Mouse (Mus musculus): Measurements from ENCODE around the gene Klhl40. TPM values are rescaled to one million over a fixed set of nuclear protein-coding genes. Genes with fewer than 3 reads are reported as not detected.

Klhl40 gene
- polyA plus RNA-seq, 1 experiment from 2014 or later: 0.15 TPM

DNA sequence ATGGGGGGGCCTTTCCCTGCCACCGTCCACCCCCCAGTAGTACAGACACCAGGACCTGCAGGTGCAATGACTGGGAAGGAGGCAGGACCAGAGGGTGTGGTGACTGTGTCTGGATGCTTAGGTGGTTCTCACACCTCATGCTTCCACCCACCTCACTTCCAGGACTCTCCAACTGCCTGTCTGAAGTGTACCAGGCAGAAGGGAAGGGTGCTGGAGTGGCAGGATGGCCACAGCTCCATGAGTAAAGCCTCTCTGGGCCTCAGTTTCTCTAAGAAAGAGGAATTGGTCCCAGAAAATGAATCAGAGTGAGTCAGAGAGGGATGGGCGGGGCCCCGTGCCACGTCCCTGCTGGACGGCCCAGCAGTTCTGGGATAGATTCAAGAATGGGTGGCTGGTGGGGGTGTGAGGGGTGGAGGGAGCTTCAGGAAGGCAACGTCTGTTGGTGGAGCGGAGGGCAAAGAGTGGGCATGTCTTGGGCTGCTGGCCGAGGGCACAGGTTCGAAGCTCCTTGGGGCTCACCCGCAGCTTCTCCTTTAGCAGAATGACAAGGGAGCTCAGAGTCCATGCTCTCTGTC lies 16.2 kb upstream of the Klhl40 start:
- Histone ChIP-seq H3K36me3 (peaks cover 53% of the 10 kb centered on the region), H3K27ac (replicated peaks) (peak overlapping the region; percentile 97)
- 70% methylated on average over 10 of the region's 10 CpGs for WGBS

GRCm38 (mm10) chr9:121761787-121762186 lies 15.6 kb upstream of the Klhl40 start:
- no peaks in the 10 kb centered on the region for H3K9me3 ChIP-seq (replicated peaks)
- H3K4me1 ChIP-seq: peaks cover 48% of the 10 kb centered on the region
- H3K27me3 ChIP-seq (ENCODE audit: low read depth, poor library complexity, severe bottlenecking): no peaks in the 10 kb centered on the region
- no peak for DNase-seq (ENCODE audit: low spot score)
- no peak overlapping the region for H3K4me3 ChIP-seq
- WGBS: 76% methylated on average over 8 of the region's 8 CpGs
- peak overlapping the region; percentile 97 for H3K27ac ChIP-seq (replicated peaks)
- peaks cover 53% of the 10 kb centered on the region for H3K36me3 ChIP-seq

More for the DNA sequence above, 16.2 kb upstream of the Klhl40 start:
- peaks cover 48% of the 10 kb centered on the region for H3K4me1 ChIP-seq
- no peaks in the 10 kb centered on the region for H3K9me3 ChIP-seq (replicated peaks)
- DNase-seq (ENCODE audit: low spot score): no peak
- H3K4me3 ChIP-seq: peak overlapping the region; percentile 75
- no peaks in the 10 kb centered on the region for H3K27me3 ChIP-seq (ENCODE audit: low read depth, poor library complexity, severe bottlenecking)

DNA sequence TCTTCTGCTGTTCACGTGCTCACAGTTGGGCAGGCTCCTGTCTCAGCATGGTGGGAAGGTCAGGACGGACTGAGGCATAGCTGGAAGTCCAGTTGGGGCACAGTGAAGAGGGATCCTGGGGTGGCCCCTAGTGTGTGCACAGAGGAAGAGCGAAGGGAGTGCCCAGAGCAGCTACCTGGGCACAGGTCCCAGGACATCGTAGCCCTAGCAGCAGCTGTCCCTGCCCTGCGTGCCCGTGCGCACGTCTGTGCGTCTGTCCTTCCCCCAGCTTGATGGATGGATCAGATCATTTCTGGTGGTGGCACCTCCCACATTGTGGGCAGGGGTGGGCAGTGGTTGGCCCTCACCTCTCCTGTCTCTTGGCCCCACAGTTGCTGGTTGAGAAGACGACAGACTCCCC lies 15.2 kb upstream of the Klhl40 start:
- 93% methylated on average over 10 of the region's 10 CpGs for WGBS
- Histone ChIP-seq H3K4me3 (no peak overlapping the region), H3K27ac (replicated peaks) (peak overlapping the region; percentile 97; the same call in 1 of the 2 replicates), H3K9me3 (replicated peaks) (no peaks in the 10 kb centered on the region), H3K36me3 (peaks cover 55% of the 10 kb centered on the region), H3K27me3 (ENCODE audit: low read depth, poor library complexity, severe bottlenecking) (no peaks in the 10 kb centered on the region), H3K4me1 (peaks cover 48% of the 10 kb centered on the region)
- DNase-seq (ENCODE audit: low spot score): no peak

DNA sequence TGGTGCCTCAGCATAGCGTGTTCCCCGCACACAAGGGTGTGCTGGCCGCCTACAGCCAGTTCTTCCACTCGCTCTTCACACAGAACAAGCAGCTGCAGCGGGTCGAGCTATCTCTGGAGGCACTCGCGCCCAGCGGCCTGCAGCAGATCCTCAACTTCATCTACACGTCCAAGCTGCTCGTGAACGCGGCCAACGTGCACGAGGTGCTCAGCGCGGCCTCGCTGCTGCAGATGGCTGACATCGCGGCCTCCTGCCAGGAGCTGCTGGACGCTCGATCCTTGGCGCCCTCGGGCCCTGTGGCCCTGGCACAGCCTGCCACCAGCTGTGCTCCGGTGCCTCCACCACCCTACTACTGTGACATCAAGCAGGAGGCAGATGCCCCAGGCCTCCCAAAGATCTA lies 14.6 kb upstream of the Klhl40 start:
- Histone ChIP-seq H3K9me3 (replicated peaks) (no peaks in the 10 kb centered on the region), H3K36me3 (peaks cover 60% of the 10 kb centered on the region), H3K27me3 (ENCODE audit: low read depth, poor library complexity, severe bottlenecking) (no peaks in the 10 kb centered on the region), H3K27ac (replicated peaks) (no peak overlapping the region), H3K4me3 (no peak overlapping the region), H3K4me1 (peaks cover 45% of the 10 kb centered on the region)
- DNase-seq (ENCODE audit: low spot score): no peak
- 91% methylated on average over 25 of the region's 25 CpGs for WGBS

DNA sequence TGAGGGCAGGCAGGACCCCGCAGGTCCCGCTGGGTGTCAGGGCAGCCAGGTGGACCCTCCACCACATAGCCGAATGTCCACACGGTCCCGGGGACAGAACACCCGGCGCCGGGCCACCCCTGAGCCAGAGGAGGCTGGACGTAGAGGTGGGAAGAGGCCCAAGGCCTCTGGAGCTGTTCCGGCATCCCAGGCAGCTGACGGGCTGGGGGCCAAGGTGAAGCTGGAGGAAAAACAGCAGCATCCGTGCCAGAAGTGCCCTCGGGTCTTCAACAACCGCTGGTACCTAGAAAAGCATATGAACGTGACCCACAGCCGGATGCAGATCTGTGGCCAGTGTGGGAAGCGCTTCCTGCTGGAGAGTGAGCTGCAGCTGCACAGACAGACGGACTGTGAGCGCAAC lies 13.7 kb upstream of the Klhl40 start:
- Histone ChIP-seq H3K4me1 (peaks cover 35% of the 10 kb centered on the region), H3K27me3 (ENCODE audit: low read depth, poor library complexity, severe bottlenecking) (no peaks in the 10 kb centered on the region), H3K36me3 (peaks cover 70% of the 10 kb centered on the region), H3K4me3 (no peak overlapping the region), H3K27ac (replicated peaks) (no peak overlapping the region), H3K9me3 (replicated peaks) (no peaks in the 10 kb centered on the region)
- 94% methylated on average over 19 of the region's 19 CpGs for WGBS
- DNase-seq (ENCODE audit: low spot score): no peak

DNA sequence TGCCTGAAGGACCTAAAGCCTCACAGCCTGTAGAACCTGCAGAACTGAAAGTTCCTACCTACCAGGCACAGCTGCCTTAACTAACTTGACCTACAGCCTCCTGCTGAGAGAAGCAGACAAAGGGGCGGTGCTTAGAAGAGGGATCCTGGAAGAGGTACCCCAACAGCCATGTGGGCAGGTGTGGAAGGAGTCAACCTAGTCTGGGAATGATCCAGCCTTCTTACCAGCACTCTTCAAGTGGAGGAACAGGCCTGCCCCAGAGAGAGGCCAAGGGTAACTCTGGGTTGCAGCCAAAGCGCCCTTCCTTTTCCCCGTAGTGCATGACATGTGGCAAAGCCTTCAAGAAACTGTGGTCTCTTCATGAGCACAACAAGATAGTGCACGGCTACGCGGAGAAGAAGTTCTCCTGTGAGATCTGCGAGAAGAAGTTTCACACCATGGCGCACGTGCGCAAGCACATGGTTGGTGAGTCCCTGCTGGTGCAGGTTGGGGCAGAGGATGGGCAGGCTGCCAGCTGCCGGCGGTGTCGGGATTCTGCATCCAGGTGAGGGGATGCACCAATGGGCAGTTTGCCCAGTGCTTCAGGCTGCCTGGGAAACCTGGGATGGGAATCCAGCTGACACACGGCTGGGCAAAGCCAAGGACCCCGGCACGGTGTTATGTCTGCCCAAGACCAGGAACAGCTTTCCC lies 12.1 kb upstream of the Klhl40 start:
- peaks cover 74% of the 10 kb centered on the region for H3K36me3 ChIP-seq
- H3K4me1 ChIP-seq: peaks cover 23% of the 10 kb centered on the region
- no peak overlapping the region for H3K4me3 ChIP-seq
- DNase-seq (ENCODE audit: low spot score): no peak
- no peaks in the 10 kb centered on the region for H3K9me3 ChIP-seq (replicated peaks)
- H3K27ac ChIP-seq (replicated peaks): no peak overlapping the region
- H3K27me3 ChIP-seq (ENCODE audit: low read depth, poor library complexity, severe bottlenecking): no peaks in the 10 kb centered on the region
- 94% methylated on average over 16 of the region's 16 CpGs for WGBS

DNA sequence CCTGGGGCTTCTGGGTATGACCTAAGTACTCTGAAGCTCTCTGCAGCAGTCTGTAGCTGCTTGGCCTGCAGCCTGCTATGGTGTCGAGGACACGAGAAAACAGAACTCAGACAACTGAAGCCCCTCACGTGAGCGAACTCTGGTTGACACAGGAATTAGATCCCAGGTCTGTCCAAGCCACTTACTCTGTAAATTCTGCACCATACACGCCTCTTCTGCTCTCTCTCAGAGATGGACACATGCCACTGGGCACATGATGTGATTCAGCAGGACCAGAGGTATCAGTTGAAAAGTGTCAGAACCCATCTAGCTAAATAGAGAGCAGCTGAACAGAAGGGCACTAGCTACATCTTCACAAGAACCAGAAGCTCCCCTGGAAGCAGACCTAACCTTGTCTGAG lies 5.0 kb upstream of the Klhl40 start:
- WGBS: 85% methylated on average over 5 of the region's 5 CpGs
- H3K36me3 ChIP-seq: peaks cover 17% of the 10 kb centered on the region
- H3K9me3 ChIP-seq (replicated peaks): no peaks in the 10 kb centered on the region
- H3K4me1 ChIP-seq: no peaks in the 10 kb centered on the region; the same call in none of the 2 replicates
- DNase-seq (ENCODE audit: low spot score): no peak
- no peak overlapping the region for H3K27ac ChIP-seq (replicated peaks)
- peaks cover 21% of the 10 kb centered on the region for H3K27me3 ChIP-seq (ENCODE audit: low read depth, poor library complexity, severe bottlenecking)
- no peak overlapping the region for H3K4me3 ChIP-seq

DNA sequence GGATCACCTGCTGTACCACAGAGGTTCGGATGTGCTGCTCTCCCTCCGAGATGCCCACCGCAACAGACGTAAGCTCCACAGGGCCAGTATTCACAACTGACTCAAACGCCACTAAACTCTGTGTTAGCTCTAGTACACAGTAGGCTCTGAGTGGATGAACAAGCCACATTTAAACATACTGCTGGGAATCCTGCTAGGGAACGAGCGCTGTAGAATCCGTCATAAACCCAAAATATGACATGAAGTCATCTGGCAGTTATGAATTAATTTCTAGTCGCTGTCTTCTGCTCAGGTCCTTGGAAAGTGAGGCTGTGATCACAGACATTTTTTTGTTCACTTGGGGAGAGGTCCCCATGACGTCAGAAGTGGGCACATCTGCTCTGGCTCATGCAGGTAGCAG lies 1.5 kb upstream of the Klhl40 start:
- Histone ChIP-seq H3K27me3 (ENCODE audit: low read depth, poor library complexity, severe bottlenecking) (peaks cover 56% of the 10 kb centered on the region), H3K9me3 (replicated peaks) (no peaks in the 10 kb centered on the region), H3K36me3 (no peaks in the 10 kb centered on the region), H3K4me3 (no peak overlapping the region), H3K27ac (replicated peaks) (no peak overlapping the region), H3K4me1 (peaks cover 11% of the 10 kb centered on the region)
- WGBS: 85% methylated on average over 10 of the region's 10 CpGs
- DNase-seq (ENCODE audit: low spot score): no peak

- Histone ChIP-seq H3K27ac (replicated peaks) (no peak overlapping the region), H3K27me3 (ENCODE audit: low read depth, poor library complexity, severe bottlenecking) (peaks cover 57% of the 10 kb centered on the region), H3K9me3 (replicated peaks) (no peaks in the 10 kb centered on the region), H3K4me1 (peaks cover 11% of the 10 kb centered on the region), H3K4me3 (no peak overlapping the region), H3K36me3 (no peaks in the 10 kb centered on the region)
- no peak for DNase-seq (ENCODE audit: low spot score)
- 87% methylated on average over 7 of the region's 7 CpGs for WGBS
Measured at GRCm38 (mm10) chr9:121776511-121776910, 896 bp upstream of the Klhl40 start.

DNA sequence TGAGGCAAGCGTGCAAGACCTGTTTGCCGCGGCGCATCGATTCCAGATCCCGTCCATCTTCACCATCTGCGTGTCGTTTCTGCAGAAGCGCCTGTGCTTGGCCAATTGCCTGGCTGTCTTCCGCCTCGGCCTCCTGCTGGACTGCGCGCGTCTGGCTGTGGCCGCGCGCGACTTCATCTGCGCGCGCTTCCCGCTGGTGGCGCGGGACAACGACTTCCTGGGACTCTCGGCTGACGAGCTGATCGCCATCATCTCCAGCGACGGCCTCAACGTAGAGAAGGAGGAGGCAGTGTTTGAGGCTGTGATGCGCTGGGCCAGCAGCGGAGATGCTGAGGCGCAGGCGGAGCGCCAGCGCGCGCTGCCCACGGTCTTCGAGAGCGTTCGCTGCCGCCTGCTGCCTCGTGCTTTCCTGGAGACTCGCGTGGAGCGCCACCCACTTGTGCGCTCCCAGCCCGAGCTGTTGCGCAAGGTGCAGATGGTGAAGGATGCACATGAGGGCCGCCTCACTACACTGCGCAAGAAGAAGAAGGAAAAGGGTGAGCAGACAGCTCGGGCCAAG lies 738 bp downstream of the Klhl40 start:
- peak; percentile 35 for DNase-seq (ENCODE audit: low spot score)
- no peaks in the 10 kb centered on the region for H3K36me3 ChIP-seq
- H3K9me3 ChIP-seq (replicated peaks): no peaks in the 10 kb centered on the region
- peak overlapping the region; percentile 45 for H3K4me3 ChIP-seq
- H3K4me1 ChIP-seq: peaks cover 11% of the 10 kb centered on the region
- WGBS: 13% methylated on average over 54 of the region's 54 CpGs
- peaks cover 57% of the 10 kb centered on the region for H3K27me3 ChIP-seq (ENCODE audit: low read depth, poor library complexity, severe bottlenecking)
- no peak overlapping the region; the same call in 1 of the 2 replicates for H3K27ac ChIP-seq (replicated peaks)

DNA sequence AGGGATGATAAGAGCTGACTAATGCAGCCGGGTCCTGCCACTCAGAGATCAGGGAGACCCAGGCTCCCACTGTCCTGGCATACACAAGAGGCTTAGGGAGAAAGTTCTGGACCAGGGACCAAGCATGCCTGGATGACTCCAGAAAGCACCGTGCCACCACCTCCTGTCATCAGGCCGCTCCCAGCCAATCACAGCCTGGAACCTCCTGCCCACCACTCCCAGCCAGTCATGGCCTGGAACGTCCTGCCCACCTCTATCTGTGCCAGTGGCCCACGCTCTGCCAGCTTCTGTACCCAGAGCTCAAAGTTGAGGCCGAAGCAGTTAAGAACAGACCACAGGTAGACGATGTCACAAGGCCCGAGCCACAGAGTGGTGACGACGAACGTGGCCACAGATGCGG lies 7.4 kb downstream of the Klhl40 start:
- Histone ChIP-seq H3K4me1 (no peaks in the 10 kb centered on the region; the same call in 1 of the 2 replicates), H3K27me3 (ENCODE audit: low read depth, poor library complexity, severe bottlenecking) (peaks cover 12% of the 10 kb centered on the region), H3K27ac (replicated peaks) (no peak overlapping the region), H3K36me3 (no peaks in the 10 kb centered on the region), H3K9me3 (replicated peaks) (no peaks in the 10 kb centered on the region), H3K4me3 (no peak overlapping the region)
- no peak for DNase-seq (ENCODE audit: low spot score)
- WGBS: 93% methylated on average over 12 of the region's 12 CpGs

GRCm38 (mm10) chr9:121785261-121785660 lies 7.9 kb downstream of the Klhl40 start:
- Histone ChIP-seq H3K27ac (replicated peaks) (no peak overlapping the region), H3K27me3 (ENCODE audit: low read depth, poor library complexity, severe bottlenecking) (peaks cover 7% of the 10 kb centered on the region), H3K4me3 (no peak overlapping the region), H3K36me3 (no peaks in the 10 kb centered on the region), H3K9me3 (replicated peaks) (no peaks in the 10 kb centered on the region), H3K4me1 (no peaks in the 10 kb centered on the region; the same call in 1 of the 2 replicates)
- DNase-seq (ENCODE audit: low spot score): no peak
- 86% methylated on average over 8 of the region's 8 CpGs for WGBS

- H3K4me1 ChIP-seq: peaks cover 3% of the 10 kb centered on the region; the same call in 1 of the 2 replicates
- no peak overlapping the region for H3K27ac ChIP-seq (replicated peaks)
- 90% methylated on average over 2 of the region's 2 CpGs for WGBS
- no peak for DNase-seq (ENCODE audit: low spot score)
- no peaks in the 10 kb centered on the region for H3K36me3 ChIP-seq
- no peaks in the 10 kb centered on the region for H3K27me3 ChIP-seq (ENCODE audit: low read depth, poor library complexity, severe bottlenecking)
- no peaks in the 10 kb centered on the region for H3K9me3 ChIP-seq (replicated peaks)
- H3K4me3 ChIP-seq: no peak overlapping the region
Measured at GRCm38 (mm10) chr9:121786359-121786758, 9.0 kb downstream of the Klhl40 start.
